29 mouse cellular contexts compared by ENCODE assay signal in genomic region chr8:30444274-30444673, GRCm38 (mm10).
"Had no signal": no experiment of that assay in that cellular context is flagged by ENCODE, and none has a peak within 500 bp of the region (broad histone marks: within the 10 kb centered on the region; RNA-seq: fewer than 3 reads in every experiment).

No protein-coding gene starts in this region.

- H3K27ac ChIP-seq: embryonic facial prominence, embryonic 10.5 days; embryonic facial prominence, embryonic 12.5 days; embryonic facial prominence, embryonic 13.5 days; embryonic facial prominence, embryonic 15.5 days; forebrain, embryonic 10.5 days; forebrain, embryonic 12.5 days; forebrain, embryonic 13.5 days; forebrain, embryonic 15.5 days; gastrocnemius, adult 2 months; heart, adult 2 months had no signal

- H3K4me1 ChIP-seq: embryonic facial prominence, embryonic 10.5 days; embryonic facial prominence, embryonic 12.5 days; embryonic facial prominence, embryonic 13.5 days; embryonic facial prominence, embryonic 15.5 days; forebrain, embryonic 10.5 days; forebrain, embryonic 12.5 days; forebrain, embryonic 13.5 days; forebrain, embryonic 15.5 days had no signal

- H3K36me3 ChIP-seq: embryonic facial prominence, embryonic 10.5 days; embryonic facial prominence, embryonic 12.5 days; embryonic facial prominence, embryonic 13.5 days; embryonic facial prominence, embryonic 15.5 days; forebrain, embryonic 10.5 days; forebrain, embryonic 12.5 days; forebrain, embryonic 15.5 days had no signal

- H3K4me2 ChIP-seq: embryonic facial prominence, embryonic 12.5 days; embryonic facial prominence, embryonic 13.5 days; embryonic facial prominence, embryonic 15.5 days; forebrain, embryonic 12.5 days; forebrain, embryonic 13.5 days; forebrain, embryonic 15.5 days had no signal

- H3K9me3 ChIP-seq: embryonic facial prominence, embryonic 10.5 days; embryonic facial prominence, embryonic 12.5 days; embryonic facial prominence, embryonic 15.5 days; forebrain, embryonic 10.5 days; forebrain, embryonic 12.5 days; forebrain, embryonic 13.5 days; forebrain, embryonic 15.5 days had no signal

- ATAC-seq: forebrain, embryonic 13.5 days; forebrain, embryonic 14.5 days; forebrain, embryonic 15.5 days; forebrain, embryonic 16.5 days; forebrain, postnatal 0 days had no signal

- DNase-seq: cerebellum, adult 2 months; cerebellum, adult 8-10 months; cerebellum, adult 9-10 months; cerebellum, adult 9-11 months; cerebellum, postnatal 10 days; cerebellum, postnatal 14 days; cerebellum, postnatal 25 days; cerebellum, postnatal 36 days; embryo, embryonic 11 days; forebrain, postnatal 0 days; gastrocnemius, adult 2 months; gastrocnemius, postnatal 10 days; gastrocnemius, postnatal 14 days; gastrocnemius, postnatal 25 days; gastrocnemius, postnatal 36 days; heart, adult 11 months; heart, adult 18-20 months; heart, adult 2 months had no signal

- H3K27me3 ChIP-seq: embryonic facial prominence, embryonic 12.5 days; embryonic facial prominence, embryonic 13.5 days; embryonic facial prominence, embryonic 15.5 days; forebrain, embryonic 12.5 days; forebrain, embryonic 13.5 days; forebrain, embryonic 15.5 days had no signal

- H3K9ac ChIP-seq: embryonic facial prominence, embryonic 12.5 days; embryonic facial prominence, embryonic 13.5 days; embryonic facial prominence, embryonic 15.5 days; forebrain, embryonic 12.5 days; forebrain, embryonic 13.5 days; forebrain, embryonic 15.5 days; forebrain, postnatal 0 days had no signal

- H3K4me3 ChIP-seq: embryonic facial prominence, embryonic 10.5 days; embryonic facial prominence, embryonic 12.5 days; embryonic facial prominence, embryonic 13.5 days; embryonic facial prominence, embryonic 15.5 days; erythroblast, embryonic 14.5 days; forebrain, embryonic 10.5 days; forebrain, embryonic 12.5 days; forebrain, embryonic 13.5 days; forebrain, embryonic 15.5 days; gastrocnemius, adult 2 months; heart, adult 2 months had no signal
